Comparison of ENCODE assay signal across 7 mouse cellular contexts in genomic region chr6:24233626-24234025, GRCm38 (mm10).
"Had no signal": no experiment of that assay in that cellular context is flagged by ENCODE, and none has a peak within 500 bp of the region (broad histone marks: within the 10 kb centered on the region; RNA-seq: fewer than 3 reads in every experiment).

No protein-coding gene starts in this region.

- DNase-seq: kidney, postnatal 25 days; lung, adult 2 months; lung, postnatal 4 days; midbrain, embryonic 14.5 days; thymus, adult 18-20 months; thymus, postnatal 14 days had no signal

- ATAC-seq: lung, postnatal 0 days had no signal
